Mouse (Mus musculus): ENCODE data around the gene Asxl1.

GRCm38 (mm10) chr2:153412563-153412962, 66.9 kb downstream of the Asxl1 start:
- TF ChIP-seq MAFK (IDR thresholded peaks at IDR 0.05; ENCODE audit: insufficient read depth, low read depth, low read length): no peak
- no peak for TF ChIP-seq ZNF384 (IDR thresholded peaks at IDR 0.05; ENCODE audit: low read depth, low read length)
- TF ChIP-seq CHD2 (IDR thresholded peaks at IDR 0.05; ENCODE audit: low read depth, low read length): no peak
- TF ChIP-seq HCFC1 (IDR thresholded peaks at IDR 0.05; ENCODE audit: borderline replicate concordance, insufficient read depth, low read length): no peak

All from ES-E14 (cell line).